Mouse (Mus musculus) left cerebral cortex, postnatal 25 days (tissue): ENCODE data around the gene Snrpd3. TPM values are rescaled to one million over a fixed set of nuclear protein-coding genes. Genes with fewer than 3 reads are reported as not detected.
"Not testable (repeated sequence)": the region's sequence is repeated elsewhere in the genome, so short reads cannot be mapped to it uniquely, and the experiment has no call there.

Source experiments
- DNase-seq, 2 experiments: peaks; one replicate each; pipeline ENCODE4 v3.0.0; 2022; ENCODE audit warnings: low spot score in 2 of 2, mixed read lengths in 1 of 2
- intact Hi-C: fragments of 180-260 bp; cut with DNase I; formaldehyde crosslinking; loops from one replicate; pipeline ENCODE4 v1.15.1; 2025
- total RNA-seq, 2 experiments: library from RNA; stranded (reverse); gene quantifications; 2 replicates each; pipeline ENCODE4 v1.2.3; 2021

The Snrpd3 gene
- total RNA-seq = 10 to 100 TPM; 71.6 to 77.3 TPM

DNA sequence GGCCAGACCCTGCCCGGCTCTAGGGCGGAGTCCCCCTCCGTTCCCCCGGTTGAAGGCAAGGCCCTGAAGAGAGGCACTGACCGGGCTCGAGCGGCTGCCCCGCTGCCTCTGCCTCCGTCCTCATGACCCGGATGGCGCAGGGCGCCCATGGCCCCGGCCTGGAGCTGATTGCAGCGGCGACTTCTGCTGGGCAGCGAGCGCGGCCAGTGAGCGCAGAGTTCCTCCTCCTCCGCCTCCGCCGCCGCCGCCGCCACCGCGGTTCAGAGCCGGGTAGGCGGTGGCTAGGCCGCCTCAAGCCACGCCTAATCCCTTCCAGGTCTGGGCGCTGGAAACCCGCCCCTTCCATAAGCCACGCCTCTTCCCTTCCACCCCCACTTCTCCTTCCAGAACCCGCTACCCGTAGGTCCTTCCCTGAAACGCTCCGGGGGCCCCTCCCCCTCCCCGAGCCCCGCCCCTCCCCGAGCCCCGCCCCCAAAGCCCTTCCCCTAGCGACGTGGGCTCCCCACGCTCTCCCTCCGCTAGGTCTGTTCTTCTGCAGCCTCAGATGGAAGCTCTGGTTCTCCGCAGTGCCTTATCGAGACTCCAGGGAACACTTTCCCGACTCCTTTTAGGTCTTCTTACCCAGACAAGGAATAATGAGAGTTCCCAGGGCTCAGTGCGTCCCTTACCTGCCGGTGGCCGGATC, at the start of gene Snrpd3:
Snrpd3 (plus strand) TSS at position 479 of the 685 bp plus-strand sequence.
- intact Hi-C loops = loop anchor here (2.0 to 5.0 kb wide), 2 partner anchors 40 to 185 kb away; no protein-coding TSS in a partner anchor

DNA sequence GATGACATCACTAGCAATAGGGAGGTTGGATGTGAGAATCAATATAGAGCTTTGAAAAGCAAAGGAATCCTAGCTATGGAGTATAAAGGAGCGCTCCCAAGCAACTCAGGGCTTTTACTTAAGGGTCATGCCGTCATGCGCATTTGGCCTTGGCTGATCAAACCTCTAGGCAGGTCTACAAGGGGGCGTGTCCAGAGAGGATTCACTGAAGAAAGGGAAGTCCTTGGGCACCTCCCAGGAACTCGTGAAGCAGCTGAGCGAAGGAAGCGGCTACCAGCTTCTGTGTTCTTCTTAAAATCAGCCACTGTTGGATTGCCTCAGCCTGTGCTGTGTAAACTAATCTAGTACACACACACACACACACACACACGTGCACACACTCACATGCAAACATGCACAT, 43.9 kb upstream of the Snrpd3 start:
- no peak for DNase-seq
- intact Hi-C loops = no loop called here

More for the DNA sequence above, at the start of gene Snrpd3:
- peak; percentile 87 to 96 for DNase-seq

DNA sequence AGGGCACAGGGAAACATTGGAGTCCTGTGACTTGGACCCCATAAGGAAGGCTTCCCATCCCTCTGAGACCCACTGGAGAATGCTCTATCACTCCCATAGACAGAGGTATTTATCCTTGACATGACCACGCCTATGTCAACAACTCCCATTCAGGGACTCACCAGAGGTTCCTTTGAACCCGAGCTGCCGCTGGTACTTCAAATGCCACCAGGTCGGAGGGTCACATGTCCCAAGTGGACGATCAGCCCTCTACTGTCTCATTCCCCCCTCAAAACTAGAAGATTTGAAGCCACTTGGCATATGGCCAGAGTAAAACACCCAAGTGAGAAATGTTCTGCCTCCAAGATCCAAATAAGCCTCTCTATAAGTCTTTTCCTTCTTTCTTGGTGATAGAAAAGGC, 42.8 kb upstream of the Snrpd3 start:
- intact Hi-C loops = no loop called here

DNA sequence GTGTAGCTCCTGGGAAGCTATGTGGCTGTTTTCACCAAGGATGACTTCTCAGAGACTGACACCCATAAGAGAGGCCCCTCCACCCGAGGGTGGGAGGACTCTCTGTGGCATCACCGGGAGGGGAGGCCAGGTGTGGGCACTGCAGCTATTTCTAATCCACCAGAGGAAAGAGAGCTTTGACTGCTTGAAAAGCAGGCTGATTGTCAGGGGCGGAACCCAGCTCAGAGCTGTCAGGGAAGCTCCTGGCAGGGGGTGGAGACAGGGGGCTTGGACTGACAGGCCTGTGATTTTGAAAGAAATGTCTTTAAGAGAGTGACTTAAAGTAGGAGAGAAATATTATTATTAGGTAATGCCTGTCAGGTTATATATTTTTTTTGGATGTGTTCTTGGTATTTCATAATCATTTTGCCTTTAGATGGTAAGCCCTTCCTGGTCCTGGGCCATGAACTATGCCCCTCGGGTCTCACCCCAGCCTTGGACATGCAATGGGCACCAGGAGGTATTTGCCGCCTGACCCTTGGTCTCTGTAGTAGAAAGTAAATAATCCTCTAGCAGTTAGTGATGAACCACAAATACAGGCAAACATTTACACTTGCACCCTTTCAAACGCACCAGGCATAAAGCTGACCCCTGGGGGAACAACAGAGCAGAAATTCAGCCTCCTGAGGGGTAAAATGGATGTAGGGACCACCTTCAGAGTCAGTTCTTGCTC, 42.1 kb upstream of the Snrpd3 start:
- DNase-seq, intact Hi-C loops: not testable (repeated sequence)

More for the DNA sequence above, 42.8 kb upstream of the Snrpd3 start:
- DNase-seq = no peak

DNA sequence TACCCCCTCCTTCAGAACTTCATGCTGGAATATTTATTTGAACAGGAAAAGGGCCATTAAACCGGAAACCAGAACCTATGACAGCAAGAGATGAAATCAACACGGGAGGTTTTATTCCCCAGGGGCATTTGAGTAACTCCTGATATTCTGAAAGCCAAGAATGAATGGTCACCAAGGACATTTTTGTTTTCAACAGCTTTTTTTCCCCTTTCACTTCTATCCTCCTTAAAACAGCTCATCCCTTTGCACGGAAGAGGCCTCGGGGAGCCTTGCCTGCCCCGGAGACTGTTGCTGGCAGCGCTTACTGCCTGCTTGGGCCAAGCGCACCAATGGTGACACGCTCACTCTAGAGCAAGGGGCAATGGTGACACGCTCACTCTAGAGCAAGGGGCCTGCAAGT, 40.3 kb upstream of the Snrpd3 start:
- intact Hi-C loops = no loop called here
- DNase-seq = no peak

DNA sequence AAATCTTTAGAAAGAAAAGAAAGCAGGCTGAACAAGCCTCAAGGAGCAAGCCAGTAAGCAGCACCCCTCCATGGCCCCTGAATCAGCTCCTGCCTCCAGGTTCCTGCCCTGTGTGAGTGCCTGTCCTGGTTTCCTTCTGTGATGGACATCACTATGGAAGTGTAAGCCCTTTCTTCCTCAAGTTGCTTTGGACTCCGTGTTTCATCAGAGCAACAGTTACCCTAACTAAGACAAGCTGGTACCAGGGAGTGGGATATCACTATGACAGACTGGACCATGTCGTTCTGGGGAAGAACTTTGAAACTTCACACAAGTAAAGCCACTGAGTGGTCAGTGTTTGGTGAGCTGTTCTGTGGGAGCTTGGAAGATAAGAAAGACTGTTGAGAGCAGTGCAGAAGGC, 37.4 kb upstream of the Snrpd3 start:
- no peak for DNase-seq
- intact Hi-C loops = no loop called here

DNA sequence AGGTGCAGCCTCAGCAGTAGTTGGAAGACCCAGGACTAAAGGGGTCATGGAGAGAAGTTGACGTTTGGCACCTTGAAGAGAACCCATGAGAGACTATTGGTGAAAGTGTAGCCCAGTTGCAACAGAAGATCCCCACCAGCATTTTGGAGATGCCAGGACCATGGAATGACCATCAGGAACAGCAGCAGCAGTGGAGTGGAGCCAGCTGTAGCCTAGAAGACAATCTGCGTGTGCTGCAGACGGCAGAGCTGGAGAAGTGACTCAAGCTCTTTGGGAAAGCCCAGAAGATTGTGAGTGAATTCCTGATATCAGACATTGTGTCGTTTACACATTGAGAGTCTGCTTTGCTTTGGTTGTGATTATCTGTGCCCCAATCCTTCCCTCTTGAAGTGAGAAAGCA, 35.6 kb upstream of the Snrpd3 start:
- no peak for DNase-seq
- intact Hi-C loops = no loop called here

DNA sequence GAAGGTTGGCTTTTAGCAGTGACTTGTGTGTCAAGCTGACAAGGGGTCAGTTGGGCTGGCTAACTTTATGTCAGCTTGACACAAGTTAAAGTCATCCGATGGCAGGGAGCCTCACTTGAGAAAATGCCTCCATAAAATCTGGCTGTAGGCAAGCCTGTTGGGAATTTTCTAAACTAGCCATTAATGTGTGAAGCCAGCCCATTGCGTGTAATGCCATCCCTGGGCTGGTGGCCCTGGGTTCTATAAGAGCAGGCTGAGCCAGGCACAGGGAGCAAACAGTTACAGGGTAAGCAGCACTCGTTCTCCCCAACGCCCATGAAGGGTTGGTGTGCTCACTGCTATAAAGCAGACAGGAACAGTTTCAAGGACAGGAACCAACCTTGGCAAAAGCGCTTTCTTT, 35.1 kb upstream of the Snrpd3 start:
- intact Hi-C loops = no loop called here
- DNase-seq = no peak

DNA sequence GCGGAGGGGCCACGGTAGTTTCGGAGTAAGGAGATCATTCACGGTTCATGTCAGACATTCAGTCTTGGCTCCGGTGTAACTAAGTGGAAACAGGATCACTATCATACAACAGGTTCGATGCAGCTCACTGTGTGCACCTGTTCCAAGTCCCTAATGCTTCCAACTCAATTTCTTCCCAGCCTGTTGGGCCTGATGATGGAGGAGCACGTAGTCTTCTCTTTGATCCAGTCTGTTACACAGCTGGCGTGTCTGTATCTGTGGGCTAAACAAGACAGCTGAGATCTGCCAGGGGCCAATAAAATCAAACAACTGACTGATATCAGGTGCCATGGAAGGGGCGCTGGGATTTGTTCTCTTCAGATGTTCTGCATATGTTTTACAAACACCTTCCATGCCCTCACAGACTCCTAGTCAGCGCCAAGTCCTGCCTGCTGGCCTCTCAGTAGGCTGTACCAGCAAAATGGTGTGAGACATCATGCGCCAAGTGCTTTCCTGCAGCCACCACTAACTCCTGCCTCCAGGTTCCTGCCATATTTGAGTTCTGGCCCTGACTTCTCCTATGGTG, 34.4 kb upstream of the Snrpd3 start:
- no peak for DNase-seq
- intact Hi-C loops = no loop called here

DNA sequence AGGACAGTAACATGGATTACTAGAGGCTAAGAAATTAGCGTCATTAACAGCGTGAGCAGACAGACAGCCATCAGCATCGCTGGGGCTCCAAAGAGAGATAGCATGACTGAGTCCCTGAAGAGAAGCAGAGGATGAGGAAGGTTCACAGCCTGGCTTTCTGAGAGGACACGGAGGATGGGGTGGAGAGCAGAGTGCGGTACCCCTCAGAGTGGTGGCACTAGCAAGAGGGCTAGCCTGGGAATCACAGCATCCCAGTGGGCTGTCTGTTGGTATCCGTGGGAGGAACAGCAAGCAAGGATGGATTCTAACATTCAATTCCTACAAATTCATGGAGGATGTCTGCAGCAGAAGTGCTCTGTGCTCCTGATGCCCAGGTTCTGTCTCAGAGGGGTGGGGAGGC, 33.3 kb upstream of the Snrpd3 start:
- intact Hi-C loops = no loop called here
- DNase-seq = no peak

DNA sequence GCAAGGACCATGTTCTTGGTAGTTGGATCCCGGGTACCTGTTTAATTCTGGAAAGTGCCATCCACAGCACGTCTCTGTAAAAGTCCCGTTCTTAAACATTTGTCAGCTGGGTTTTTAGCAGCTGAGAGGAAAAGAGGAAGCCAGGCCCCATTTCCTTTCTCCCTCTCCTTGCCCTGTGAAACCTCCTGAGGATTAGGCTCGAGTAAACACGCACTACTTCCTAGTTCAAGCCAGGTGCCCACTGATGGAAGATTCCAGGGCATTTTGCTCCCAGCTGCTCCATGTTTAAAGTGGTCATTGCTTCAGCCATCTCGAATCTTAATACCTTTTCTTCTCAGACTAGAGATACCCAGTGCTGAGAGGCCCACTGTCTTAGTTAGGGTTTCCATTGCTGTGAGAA, 32.6 kb upstream of the Snrpd3 start:
- DNase-seq = no peak
- intact Hi-C loops = loop anchor here (5.0 kb wide), 1 partner anchor 232 kb away; no protein-coding TSS in a partner anchor

DNA sequence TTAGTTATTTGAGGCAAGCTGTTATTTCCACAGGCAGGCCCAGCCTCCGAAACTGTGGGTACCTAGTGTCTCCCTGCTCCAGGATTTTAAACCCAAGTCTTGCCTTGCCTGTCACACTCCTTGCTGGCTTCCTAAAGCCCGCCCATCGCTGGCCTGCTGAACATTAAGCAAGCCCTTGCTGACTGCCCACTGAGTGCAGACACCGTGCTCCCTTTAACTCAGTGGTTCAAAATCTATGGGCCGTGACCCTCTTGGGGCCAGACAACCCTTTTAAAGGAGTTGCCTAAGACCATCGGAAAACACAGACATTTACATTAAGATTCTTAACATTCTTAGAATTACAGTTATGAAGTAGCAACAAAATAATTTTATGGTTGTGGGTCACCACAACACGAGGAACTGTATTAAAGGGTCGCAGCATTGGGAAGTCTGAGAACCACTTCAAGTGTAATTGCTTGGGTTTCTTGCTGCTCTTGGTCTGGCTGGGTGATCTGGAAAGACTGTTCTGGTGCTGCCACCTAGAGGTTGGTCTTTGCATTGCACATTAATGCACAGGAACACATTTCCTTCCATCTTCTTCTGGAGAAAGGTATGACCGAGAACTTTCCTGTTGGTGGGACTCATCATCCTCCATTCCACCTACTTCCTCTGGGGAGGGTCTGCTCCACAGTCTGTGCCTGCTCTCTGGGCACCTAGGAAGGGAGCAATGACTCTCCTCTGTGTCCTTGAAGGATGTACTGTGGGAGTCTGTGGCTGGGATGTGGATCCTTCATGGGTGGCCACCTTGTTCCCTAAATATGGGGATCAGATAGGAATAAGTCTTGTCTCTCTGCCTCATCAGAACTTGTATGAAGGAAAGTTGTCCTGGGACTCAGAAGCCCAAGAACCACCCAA, 31.0 kb upstream of the Snrpd3 start:
- intact Hi-C loops = loop anchor here (2.0 to 5.0 kb wide), 4 partner anchors 44 to 304 kb away; partner anchors contain the start of gene Adora2a
- peak; percentile 80 to 83 for DNase-seq

DNA sequence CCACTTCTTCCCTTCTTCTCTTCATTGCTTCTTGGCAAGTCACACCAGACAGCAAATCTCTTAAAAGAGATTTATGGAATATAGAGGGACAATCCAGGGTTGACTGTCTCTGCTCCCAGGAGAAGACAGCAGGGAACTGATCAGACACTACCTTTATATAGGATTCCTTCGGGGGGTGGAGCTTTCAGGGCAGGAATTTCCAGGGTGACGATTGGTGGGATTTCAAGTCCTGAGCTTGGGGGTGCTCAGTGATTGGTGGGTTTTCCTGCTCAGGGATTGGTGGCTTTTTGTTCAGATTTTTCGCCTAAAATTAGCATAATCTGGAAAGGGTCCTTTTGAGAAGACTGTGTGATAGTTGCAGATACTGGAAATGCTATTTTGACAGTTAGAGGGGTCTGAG, 30.2 kb upstream of the Snrpd3 start:
- no peak for DNase-seq
- intact Hi-C loops = loop anchor here (2.0 to 5.0 kb wide), 4 partner anchors 44 to 304 kb away; partner anchors contain the start of gene Adora2a

DNA sequence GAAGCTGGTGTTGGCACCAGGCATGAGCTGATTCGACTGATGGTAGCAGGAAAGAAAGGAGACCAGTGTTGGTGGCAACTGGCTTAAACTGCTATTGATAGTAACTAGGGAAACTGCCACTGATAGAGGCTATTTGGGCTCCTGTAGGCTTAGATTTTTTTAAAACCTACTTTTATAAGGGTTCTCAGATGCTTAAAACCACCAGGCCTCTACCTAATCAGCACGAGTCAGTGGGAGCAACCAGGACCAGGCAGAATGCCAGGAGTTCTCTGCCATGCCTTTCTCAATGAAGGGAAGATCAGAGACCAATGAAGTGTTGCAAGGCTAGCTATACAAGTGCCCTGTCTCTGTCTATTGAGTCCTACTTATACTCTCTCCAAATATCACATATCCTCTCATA, 27.8 kb upstream of the Snrpd3 start:
- intact Hi-C loops = loop anchor here (5.0 kb wide), 1 partner anchor 237 kb away; no protein-coding TSS in a partner anchor
- no peak for DNase-seq

DNA sequence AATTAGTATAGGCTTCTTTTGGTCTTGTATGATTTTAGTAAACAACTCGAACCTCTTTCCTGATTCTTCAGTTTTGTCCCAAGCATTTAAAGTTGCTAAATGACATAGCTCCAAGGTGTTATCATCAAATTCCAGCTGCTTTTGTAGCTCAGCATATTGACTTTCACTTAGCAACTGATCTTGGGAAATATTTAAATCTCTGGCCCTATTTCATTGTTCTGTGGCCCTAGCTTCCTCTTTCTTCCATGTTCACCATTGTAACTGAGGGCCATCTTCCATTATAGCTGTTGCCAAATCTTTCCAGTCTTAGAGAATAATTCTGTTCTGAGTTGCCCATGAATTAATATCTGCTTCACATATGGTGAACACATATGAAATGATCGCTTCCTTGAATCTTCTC, 26.6 kb upstream of the Snrpd3 start:
- no peak for DNase-seq
- intact Hi-C loops = no loop called here

DNA sequence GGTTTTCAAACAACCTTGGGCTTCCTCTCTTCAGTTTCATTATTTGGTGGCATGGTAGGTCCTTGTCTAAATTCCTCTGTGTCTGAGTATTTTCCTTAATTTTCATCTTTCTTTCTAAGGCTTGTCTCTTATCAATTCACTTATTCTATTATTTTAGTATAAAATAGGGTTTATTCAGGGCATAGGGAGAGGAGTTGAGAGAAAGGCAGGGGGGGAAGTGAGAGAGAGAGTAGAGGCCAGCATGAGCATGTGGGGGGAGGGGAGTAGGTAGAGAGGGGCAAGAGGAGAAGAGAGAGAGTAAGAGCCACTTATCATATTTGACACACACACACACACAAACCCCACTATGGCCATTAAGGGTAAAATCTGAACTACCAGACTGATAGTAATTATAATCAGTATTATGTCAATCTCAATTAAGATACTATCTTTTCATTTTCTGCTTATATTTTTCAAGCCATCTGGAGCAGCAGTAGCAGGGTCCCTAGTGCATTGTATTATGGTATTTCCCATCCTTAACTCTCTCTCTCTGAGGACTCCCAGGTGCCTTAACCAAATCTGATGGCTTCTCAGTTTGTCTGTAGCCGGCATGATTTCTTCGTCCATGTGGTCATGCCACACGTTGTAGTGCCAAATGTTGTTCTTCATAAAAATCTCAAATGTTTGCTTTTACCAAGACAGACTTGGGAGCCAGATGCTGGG, 26.0 kb upstream of the Snrpd3 start:
- no peak for DNase-seq
- intact Hi-C loops = no loop called here

DNA sequence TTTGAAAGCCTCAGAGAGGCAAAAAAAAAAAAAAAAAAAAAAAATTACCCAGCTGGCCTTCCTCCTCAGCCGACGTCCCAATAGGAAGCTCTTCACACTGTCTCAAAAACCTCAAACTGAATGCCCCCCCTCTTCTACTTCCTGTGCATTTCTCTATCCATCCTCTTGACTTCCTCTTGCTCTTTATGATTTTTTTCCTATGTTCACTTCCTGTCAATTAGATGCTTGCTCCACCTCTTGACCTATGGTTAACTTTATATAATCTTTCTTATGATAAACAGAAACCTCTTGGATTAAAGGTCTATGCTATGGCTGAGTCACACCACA, 25.5 kb upstream of the Snrpd3 start:
- DNase-seq = no peak
- intact Hi-C loops = no loop called here

DNA sequence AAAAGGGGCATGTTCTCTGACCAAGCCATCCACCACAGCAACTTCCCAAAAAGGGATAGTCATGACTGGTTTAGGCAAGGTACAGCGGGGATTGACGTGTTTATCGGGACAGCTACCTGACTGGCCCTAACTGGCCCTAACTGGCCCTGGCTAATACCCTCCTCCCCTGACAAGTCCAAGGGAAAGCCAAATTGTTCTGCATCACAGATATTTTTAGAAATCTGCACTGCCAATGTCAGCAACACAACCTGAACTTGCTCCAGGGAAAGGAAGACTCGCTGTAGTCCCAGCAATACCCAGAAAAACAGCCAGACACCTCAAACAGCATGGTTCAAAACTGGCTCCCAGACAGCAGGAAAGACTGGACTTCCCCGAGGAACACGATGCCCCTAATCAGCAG, 22.0 kb upstream of the Snrpd3 start:
- no peak for DNase-seq

DNA sequence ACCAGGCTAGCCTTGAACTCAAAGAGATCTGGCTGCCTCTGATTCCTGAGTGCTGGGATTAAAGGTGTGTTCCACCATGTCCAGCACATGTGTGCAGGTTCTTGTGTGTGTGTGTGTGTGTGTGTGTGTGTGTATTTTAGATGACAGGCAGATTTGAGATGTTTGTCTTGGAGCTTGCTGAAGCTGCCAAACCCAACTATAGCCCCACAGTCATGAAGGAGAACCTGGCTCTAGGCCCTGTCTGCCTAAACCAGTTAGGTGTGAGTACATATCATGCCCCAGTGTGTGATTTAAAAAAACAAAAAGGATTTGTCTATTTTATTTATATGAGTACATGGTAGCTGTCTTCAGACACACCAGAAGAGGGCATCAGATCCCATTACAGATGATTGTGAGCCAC, 21.4 kb upstream of the Snrpd3 start:
- intact Hi-C loops = no loop called here
- DNase-seq = no peak

More for the DNA sequence above, 22.0 kb upstream of the Snrpd3 start:
- intact Hi-C loops = no loop called here
